Mouse (Mus musculus): ENCODE measurements around the gene Kcnh8. TPM values are rescaled to one million over a fixed set of nuclear protein-coding genes. Genes with fewer than 3 reads are reported as not detected.

Gene Kcnh8
- polyA plus RNA-seq, 1 experiment from 2014 or later, result 3.8 TPM

DNA sequence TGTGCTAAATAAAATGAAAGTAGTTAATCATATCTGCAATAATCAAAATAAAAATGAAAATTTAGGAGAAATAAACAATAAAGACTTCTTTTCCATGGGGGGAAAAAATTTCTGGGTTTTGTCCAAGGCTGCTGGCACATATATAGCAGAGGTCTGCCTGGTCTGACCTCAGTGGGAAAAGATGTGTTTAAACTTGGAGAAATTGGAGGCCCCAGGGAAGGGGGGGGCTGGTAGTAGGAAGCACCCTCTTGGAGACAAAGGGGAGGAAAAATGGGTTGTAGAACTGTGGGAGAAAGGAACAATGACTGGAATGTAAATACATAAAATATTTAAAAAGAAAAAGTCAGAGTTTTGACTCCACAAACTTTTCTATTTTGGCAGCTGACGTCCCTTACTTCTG lies 276.5 kb downstream of the Kcnh8 start:
- no peaks in the 10 kb centered on the region for H3K36me3 ChIP-seq (ENCODE audit: poor library complexity, severe bottlenecking)

DNA sequence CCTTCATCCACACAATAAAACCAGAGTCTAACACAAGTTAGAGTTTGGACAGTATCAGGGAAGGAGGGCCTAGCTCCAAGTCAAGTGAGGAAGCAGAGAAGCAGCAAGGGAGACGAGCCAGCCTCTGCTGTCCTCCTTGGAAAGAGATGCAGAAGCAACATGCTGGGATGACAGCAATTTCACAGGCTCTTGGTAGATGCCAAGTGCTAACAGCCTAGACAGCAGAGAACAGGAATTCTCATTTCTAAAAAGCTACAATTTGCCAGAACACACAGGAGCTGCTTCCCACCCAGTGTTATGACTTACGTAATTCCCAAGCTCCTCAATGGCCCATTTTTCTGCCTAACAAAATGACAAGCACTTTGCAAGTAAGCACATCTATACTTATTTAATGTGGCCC lies 277.5 kb downstream of the Kcnh8 start:
- Histone ChIP-seq H3K4me1 (no peaks in the 10 kb centered on the region), H3K27me3 (no peaks in the 10 kb centered on the region), H3K27ac (no peak overlapping the region), H3K9me3 (replicated peaks) (no peaks in the 10 kb centered on the region), H3K4me2 (no peak overlapping the region), H3K36me3 (ENCODE audit: poor library complexity, severe bottlenecking) (no peaks in the 10 kb centered on the region), H3K4me3 (no peak overlapping the region), H3K9ac (no peak overlapping the region)
- peak; percentile 61; the same call in 1 of the 2 replicates for ATAC-seq
- WGBS, result 80% methylated on average over 2 of the region's 2 CpGs

More for the DNA sequence above, 276.5 kb downstream of the Kcnh8 start:
- no peaks in the 10 kb centered on the region for H3K4me1 ChIP-seq
- no peaks in the 10 kb centered on the region for H3K27me3 ChIP-seq
- WGBS, result 27% methylated on average over 1 of the region's 1 CpGs
- no peak overlapping the region for H3K27ac ChIP-seq
- H3K9me3 ChIP-seq (replicated peaks), result no peaks in the 10 kb centered on the region
- ATAC-seq, result no peak
- no peak overlapping the region for H3K4me2 ChIP-seq
- H3K9ac ChIP-seq, result no peak overlapping the region
- H3K4me3 ChIP-seq, result no peak overlapping the region

DNA sequence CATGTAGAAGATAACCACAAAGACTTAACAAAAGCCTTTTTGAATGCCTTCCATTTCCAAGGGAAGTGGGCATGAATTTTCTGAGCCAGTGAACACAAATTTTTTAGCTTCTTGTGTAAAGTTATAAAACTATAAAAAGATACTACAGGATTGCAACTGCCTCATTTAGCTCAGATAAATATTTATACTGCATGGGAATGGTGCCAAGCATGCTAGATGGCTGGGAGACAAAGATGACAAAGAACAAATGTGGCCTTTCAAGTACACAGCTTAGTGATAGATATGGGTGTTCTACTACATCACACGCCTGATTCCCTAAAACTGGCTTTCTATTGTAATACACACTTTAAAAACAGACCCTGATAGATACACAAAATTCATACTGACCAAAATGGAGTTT lies 282.7 kb downstream of the Kcnh8 start:
- no peaks in the 10 kb centered on the region for H3K4me1 ChIP-seq
- no peak for ATAC-seq
- H3K9me3 ChIP-seq (replicated peaks), result no peaks in the 10 kb centered on the region
- no peak overlapping the region for H3K4me2 ChIP-seq
- no peaks in the 10 kb centered on the region for H3K27me3 ChIP-seq
- no peak overlapping the region for H3K27ac ChIP-seq
- no peak overlapping the region for H3K4me3 ChIP-seq
- no peak overlapping the region for H3K9ac ChIP-seq
- WGBS, result 65% methylated on average over 1 of the region's 1 CpGs
- no peaks in the 10 kb centered on the region for H3K36me3 ChIP-seq (ENCODE audit: poor library complexity, severe bottlenecking)

DNA sequence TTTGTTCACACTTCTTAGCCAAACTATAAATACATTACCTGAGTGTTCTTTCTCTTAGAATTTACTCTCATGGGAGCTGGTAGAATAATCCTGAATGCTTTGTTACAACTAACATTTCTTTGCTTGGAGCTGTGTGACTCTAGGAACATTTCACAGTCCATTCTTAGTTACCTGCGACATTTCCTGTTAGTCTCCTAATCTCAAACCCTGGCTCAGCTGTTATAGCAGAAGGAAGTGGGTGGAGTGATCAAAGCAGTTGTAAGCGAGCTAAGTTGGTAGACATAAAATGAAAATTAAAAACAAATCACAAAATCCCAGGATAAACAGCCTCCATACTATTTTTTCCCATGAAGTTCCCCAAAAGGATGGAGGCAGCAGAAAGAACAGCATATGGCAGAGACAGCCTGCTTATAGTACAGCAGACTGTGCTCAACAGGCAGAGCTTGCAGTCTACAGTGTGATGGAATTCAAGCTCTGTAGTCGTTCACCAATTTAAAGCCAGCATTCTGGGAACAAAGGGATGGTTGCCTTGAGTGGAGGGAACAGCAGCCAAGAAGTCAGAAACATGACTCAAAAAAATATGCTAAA lies 318.1 kb downstream of the Kcnh8 start:
- no peaks in the 10 kb centered on the region for H3K36me3 ChIP-seq (ENCODE audit: poor library complexity, severe bottlenecking)
- no peak overlapping the region for H3K4me3 ChIP-seq
- no peaks in the 10 kb centered on the region for H3K4me1 ChIP-seq
- H3K9ac ChIP-seq, result no peak overlapping the region
- peaks cover 4% of the 10 kb centered on the region; the same call in 1 of the 2 replicates for H3K9me3 ChIP-seq (replicated peaks)
- 79% methylated on average over 3 of the region's 3 CpGs for WGBS
- H3K27me3 ChIP-seq, result no peaks in the 10 kb centered on the region
- no peak overlapping the region for H3K27ac ChIP-seq
- no peak overlapping the region for H3K4me2 ChIP-seq
- ATAC-seq, result peak; percentile 38; the same call in 1 of the 2 replicates

DNA sequence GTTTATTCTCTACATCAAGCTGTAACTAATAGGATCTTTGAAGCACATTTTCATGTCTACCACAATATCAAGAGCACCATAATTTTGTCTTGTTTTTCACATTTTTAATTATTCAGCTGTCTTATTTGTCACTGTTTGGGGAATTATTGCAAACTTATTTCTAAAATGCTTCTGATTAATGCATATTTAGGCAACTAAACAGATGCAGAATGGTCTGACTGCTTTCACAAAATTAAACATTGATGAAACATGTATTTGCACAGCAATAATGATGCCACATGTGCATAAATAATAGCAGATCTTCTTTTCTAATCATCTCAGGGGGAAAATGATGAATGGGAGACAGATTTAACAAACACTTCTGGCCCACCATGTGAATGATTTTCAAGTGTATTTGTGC lies 341.5 kb downstream of the Kcnh8 start:
- H3K4me2 ChIP-seq, result no peak overlapping the region
- H3K4me3 ChIP-seq, result no peak overlapping the region
- no peaks in the 10 kb centered on the region for H3K36me3 ChIP-seq (ENCODE audit: poor library complexity, severe bottlenecking)
- no peaks in the 10 kb centered on the region for H3K9me3 ChIP-seq (replicated peaks)
- ATAC-seq, result peak; percentile 48; the same call in 1 of the 2 replicates
- H3K9ac ChIP-seq, result no peak overlapping the region
- no peaks in the 10 kb centered on the region for H3K27me3 ChIP-seq
- no peak overlapping the region for H3K27ac ChIP-seq
- no peaks in the 10 kb centered on the region for H3K4me1 ChIP-seq

DNA sequence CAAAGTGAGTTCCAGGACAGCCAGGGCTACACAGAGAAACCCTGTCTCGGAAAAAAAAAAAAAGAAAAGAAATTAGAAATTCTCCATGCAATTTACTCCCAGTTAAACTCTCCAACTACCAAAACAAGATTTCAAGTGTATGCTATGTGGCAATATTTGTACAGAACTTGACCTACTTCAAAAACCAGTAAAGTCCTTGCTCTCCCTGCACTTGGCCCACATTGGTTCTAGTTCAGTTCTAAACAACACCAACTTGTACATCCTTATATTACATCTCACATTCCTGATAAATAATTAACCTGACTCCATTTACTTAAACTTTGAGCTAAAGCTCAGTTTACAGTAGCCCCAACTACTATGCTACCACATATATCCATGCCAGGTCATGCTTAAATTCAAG lies 370.2 kb downstream of the Kcnh8 start:
- 90% methylated on average over 1 of the region's 1 CpGs for WGBS
- Histone ChIP-seq H3K4me1 (no peaks in the 10 kb centered on the region), H3K9me3 (replicated peaks) (no peaks in the 10 kb centered on the region), H3K9ac (no peak overlapping the region), H3K36me3 (ENCODE audit: poor library complexity, severe bottlenecking) (no peaks in the 10 kb centered on the region), H3K4me3 (no peak overlapping the region), H3K4me2 (no peak overlapping the region), H3K27me3 (no peaks in the 10 kb centered on the region), H3K27ac (no peak overlapping the region)
- ATAC-seq, result no peak

DNA sequence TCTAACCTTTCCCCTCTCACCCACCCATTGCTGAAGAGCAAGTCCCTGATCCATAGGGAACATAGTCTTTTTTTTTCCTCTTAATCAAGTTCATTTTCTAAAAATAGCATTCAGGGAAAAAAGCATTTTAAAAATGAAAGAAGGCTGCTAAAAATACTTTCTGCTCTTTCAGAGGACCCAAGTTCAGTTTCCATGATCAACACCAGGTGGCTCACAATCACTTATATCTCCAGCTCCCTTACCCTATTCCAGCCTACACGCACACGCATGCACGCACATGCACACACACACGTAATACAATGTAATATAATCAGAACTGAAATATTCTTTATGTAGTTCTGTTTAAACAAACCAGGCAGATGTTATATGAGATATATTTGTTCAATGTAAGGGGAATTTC lies 378.4 kb downstream of the Kcnh8 start:
- Histone ChIP-seq H3K4me3 (no peak overlapping the region), H3K36me3 (ENCODE audit: poor library complexity, severe bottlenecking) (no peaks in the 10 kb centered on the region), H3K9ac (no peak overlapping the region), H3K4me2 (no peak overlapping the region), H3K27ac (no peak overlapping the region), H3K9me3 (replicated peaks) (no peaks in the 10 kb centered on the region), H3K4me1 (no peaks in the 10 kb centered on the region), H3K27me3 (no peaks in the 10 kb centered on the region)
- WGBS, result 91% methylated on average over 4 of the region's 4 CpGs
- ATAC-seq, result no peak

Data from forebrain, embryonic 13.5 days (tissue).